ENCODE assay signal across 9 mouse cellular contexts in genomic region chr3:118434847-118435246, GRCm38 (mm10).
DNase-seq lines count a peak whose midpoint lies in the region; ATAC-seq and TF ChIP-seq lines count a peak whose summit lies in the region.
"Had no signal": no experiment of that assay in that cellular context is flagged by ENCODE, and none has a peak within 500 bp of the region (broad histone marks: within the 10 kb centered on the region; RNA-seq: fewer than 3 reads in every experiment).

No protein-coding gene starts in this region.

- TF ChIP-seq CTCF in cerebellum, adult 2 months (IDR thresholded peaks at IDR 0.05; ENCODE audit: borderline replicate concordance, insufficient read depth, low read depth, low read length) = no peak

- no peak for ATAC-seq in lung, embryonic 16.5 days (ENCODE audit: low read depth)
- no peak for ATAC-seq in intestine, embryonic 15.5 days
- ATAC-seq in neural tube, embryonic 15.5 days (ENCODE audit: low FRiP score) = no peak

- peak overlapping the region; percentile 69 for H3K4me2 ChIP-seq in lung, embryonic 16.5 days (ENCODE audit: low read depth, low read length)
- peak overlapping the region; percentile 82 for H3K4me2 ChIP-seq in intestine, embryonic 15.5 days (replicated peaks)
- peak overlapping the region; percentile 79 for H3K4me2 ChIP-seq in neural tube, embryonic 15.5 days

- TF ChIP-seq POLR2A in cerebellum, adult 2 months (IDR thresholded peaks at IDR 0.05; ENCODE audit: borderline replicate concordance, insufficient read depth, low read length) = no peak

- H3K36me3 ChIP-seq in lung, embryonic 16.5 days (ENCODE audit: control insufficient read depth, insufficient read depth, low read length) = no peaks in the 10 kb centered on the region
- no peaks in the 10 kb centered on the region for H3K36me3 ChIP-seq in intestine, embryonic 15.5 days
- H3K36me3 ChIP-seq in neural tube, embryonic 15.5 days = no peaks in the 10 kb centered on the region
- H3K36me3 ChIP-seq: liver, embryonic 13.5 days had no signal

- H3K4me1 ChIP-seq in cerebellum, adult 2 months (ENCODE audit: control insufficient read depth, insufficient read depth, low read length) = 0 out of 2 replicates have a peak, but pooled peaks cover 3% of the 10 kb centered on the region
- H3K4me1 ChIP-seq in lung, embryonic 16.5 days (replicated peaks; ENCODE audit: control insufficient read depth, insufficient read depth, low read length) = peaks cover 12% of the 10 kb centered on the region
- peaks cover 17% of the 10 kb centered on the region for H3K4me1 ChIP-seq in intestine, embryonic 15.5 days (replicated peaks)
- peaks cover 18% of the 10 kb centered on the region for H3K4me1 ChIP-seq in neural tube, embryonic 15.5 days
- H3K4me1 ChIP-seq: liver, embryonic 13.5 days had no signal

- peak in 1 of 2 experiments; percentile 17 for DNase-seq in cerebellum, adult 2 months
- DNase-seq in cerebellum, adult 9-11 months = no peak
- no peak for DNase-seq in lung, postnatal 14 days
- DNase-seq in spleen, postnatal 10 days (ENCODE audit: low spot score in 2 of 2) = no peak
- no peak for DNase-seq in frontal cortex, adult 2 months (ENCODE audit: extremely low spot score in 1 of 2, low spot score in 1 of 2)
- DNase-seq: liver, embryonic 13.5 days had no signal

- H3K27ac ChIP-seq in cerebellum, adult 2 months (ENCODE audit: insufficient read depth, low read length) = no peak overlapping the region
- H3K27ac ChIP-seq in lung, embryonic 16.5 days (ENCODE audit: low read length) = no peak overlapping the region
- no peak overlapping the region for H3K27ac ChIP-seq in intestine, embryonic 15.5 days
- peak overlapping the region; percentile 82 for H3K27ac ChIP-seq in neural tube, embryonic 15.5 days (replicated peaks)
- H3K27ac ChIP-seq: liver, embryonic 13.5 days had no signal

- H3K9me3 ChIP-seq in lung, embryonic 16.5 days (ENCODE audit: control insufficient read depth, low read length) = no peaks in the 10 kb centered on the region
- H3K9me3 ChIP-seq in intestine, embryonic 15.5 days = no peaks in the 10 kb centered on the region
- H3K9me3 ChIP-seq in neural tube, embryonic 15.5 days (replicated peaks) = no peaks in the 10 kb centered on the region
- H3K9me3 ChIP-seq: liver, embryonic 13.5 days had no signal

- 10% methylated on average over 13 of the region's 13 CpGs for WGBS in cerebellum, adult 2 months
- WGBS in lung, embryonic 16.5 days = 3% methylated on average over 13 of the region's 13 CpGs
- whole genome bisulfite sequencing in intestine, embryonic 15.5 days = 4% methylated on average over 13 of the region's 13 CpGs
- WGBS in neural tube, embryonic 15.5 days = under 1% methylated on average over 13 of the region's 13 CpGs

- H3K4me3 ChIP-seq in cerebellum, adult 2 months (replicated peaks; ENCODE audit: insufficient read depth, low read depth, low read length) = peak overlapping the region; percentile 72
- H3K4me3 ChIP-seq in lung, embryonic 16.5 days (ENCODE audit: low read length) = 0 out of 2 replicates have a peak overlapping the region, but pooled peaks have one; percentile 2
- H3K4me3 ChIP-seq in intestine, embryonic 15.5 days (replicated peaks) = peak overlapping the region; percentile 43
- peak overlapping the region; percentile 56 for H3K4me3 ChIP-seq in neural tube, embryonic 15.5 days (replicated peaks)

- peaks cover 4% of the 10 kb centered on the region; the same call in 1 of the 2 replicates for H3K27me3 ChIP-seq in cerebellum, adult 2 months (ENCODE audit: control insufficient read depth, insufficient read depth, low read length)
- H3K27me3 ChIP-seq in lung, embryonic 16.5 days (ENCODE audit: control insufficient read depth, insufficient read depth, low read depth, low read length) = peaks cover 38% of the 10 kb centered on the region
- H3K27me3 ChIP-seq in intestine, embryonic 15.5 days (replicated peaks) = peaks cover 38% of the 10 kb centered on the region
- no peaks in the 10 kb centered on the region for H3K27me3 ChIP-seq in neural tube, embryonic 15.5 days (replicated peaks)

- no peak overlapping the region for H3K9ac ChIP-seq in lung, embryonic 16.5 days (ENCODE audit: low read length)
- no peak overlapping the region for H3K9ac ChIP-seq in intestine, embryonic 15.5 days
- peak overlapping the region; percentile 66 for H3K9ac ChIP-seq in neural tube, embryonic 15.5 days (replicated peaks)
- H3K9ac ChIP-seq: liver, embryonic 13.5 days had no signal

Comparison
In these comparisons a context has a peak if more than half of its experiments do, and no peak if none do; other contexts are left out.
1. H3K4me3 ChIP-seq: peak in every context shown above with its lines; median percentile 72 in cerebellum, adult 2 months; 56 in neural tube, embryonic 15.5 days; 43 in intestine, embryonic 15.5 days; 2 in lung, embryonic 16.5 days.